In the genomic region with DNA sequence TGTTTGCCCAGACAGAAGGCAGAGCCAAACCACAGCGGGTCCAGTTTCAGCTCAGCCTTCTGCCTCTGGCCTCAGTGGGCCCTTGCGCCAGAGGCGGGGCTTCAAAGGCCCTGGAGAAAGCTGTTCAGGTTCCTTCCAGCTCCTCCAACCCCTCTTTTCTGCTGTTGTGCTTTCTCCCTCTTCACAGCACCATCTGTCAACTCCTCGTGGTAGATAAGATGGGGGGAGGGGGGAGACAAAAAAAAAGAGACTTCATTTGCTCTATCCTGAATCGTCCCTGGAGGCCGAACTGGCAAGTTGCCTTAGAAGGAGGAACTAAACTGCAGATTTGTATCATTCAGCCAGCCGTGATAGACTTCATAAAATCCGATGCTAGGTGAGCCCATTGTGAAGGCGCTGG, we compare ENCODE assay signal across 27 mouse cellular contexts. TPM values are rescaled to one million over a fixed set of nuclear protein-coding genes. Genes with fewer than 3 reads are reported as not detected.
A peak's percentile ranks its signal among the peaks of the same experiment; 100 is the strongest.
DNase-seq lines count a peak whose midpoint lies in the region; ATAC-seq and TF ChIP-seq lines count a peak whose summit lies in the region.
"Had no signal": no experiment of that assay in that cellular context is flagged by ENCODE, and none has a peak within 500 bp of the region (broad histone marks: within the 10 kb centered on the region; RNA-seq: fewer than 3 reads in every experiment).

No protein-coding gene starts in this region.

- peak; percentile 34; the same call in 1 of the 2 replicates for ATAC-seq in forebrain, embryonic 14.5 days
- no peak for ATAC-seq in forebrain, postnatal 0 days
- ATAC-seq in hindbrain, embryonic 16.5 days = peak; percentile 65; the same call in 1 of the 2 replicates
- ATAC-seq in midbrain, postnatal 0 days (ENCODE audit: low FRiP score) = 0 out of 2 replicates have a peak, but pooled peaks have one; percentile 27
- ATAC-seq in midbrain, embryonic 13.5 days = no peak
- peak; percentile 62 for ATAC-seq in hindbrain, postnatal 0 days
- ATAC-seq: intestine, embryonic 16.5 days had no signal

- H3K9me3 ChIP-seq in forebrain, embryonic 14.5 days (replicated peaks; ENCODE audit: control insufficient read depth, low read length) = no peaks in the 10 kb centered on the region
- no peaks in the 10 kb centered on the region for H3K9me3 ChIP-seq in forebrain, postnatal 0 days (ENCODE audit: low read length)
- no peaks in the 10 kb centered on the region for H3K9me3 ChIP-seq in hindbrain, embryonic 16.5 days (ENCODE audit: control insufficient read depth, low read length)
- no peaks in the 10 kb centered on the region for H3K9me3 ChIP-seq in hindbrain, embryonic 10.5 days
- 0 out of 2 replicates have a peak, but pooled peaks cover 3% of the 10 kb centered on the region for H3K9me3 ChIP-seq in midbrain, postnatal 0 days (ENCODE audit: low read length)
- H3K9me3 ChIP-seq in midbrain, embryonic 13.5 days = no peaks in the 10 kb centered on the region
- H3K9me3 ChIP-seq in hindbrain, postnatal 0 days (ENCODE audit: low read length) = no peaks in the 10 kb centered on the region
- H3K9me3 ChIP-seq: heart, embryonic 15.5 days; kidney, embryonic 15.5 days; limb, embryonic 12.5 days had no signal

- DNase-seq in forebrain, embryonic 14.5 days (ENCODE audit: low spot score) = peak; percentile 65
- DNase-seq in forebrain, postnatal 0 days = no peak
- no peak for DNase-seq in hindbrain, embryonic 10.5 days (ENCODE audit: low spot score)
- DNase-seq in midbrain, postnatal 0 days (ENCODE audit: low spot score) = peak; percentile 79
- DNase-seq in hindbrain, postnatal 0 days (ENCODE audit: low spot score) = peak; percentile 80
- no peak for DNase-seq in thymus, postnatal 36 days
- DNase-seq: cerebellum, adult 11 months; cerebellum, postnatal 25 days; gastrocnemius, postnatal 25 days; heart, adult 2 months; kidney, postnatal 4 days; layer of hippocampus, adult 9-11 months; lung, postnatal 14 days; right cerebral cortex, adult 18-20 months; thymus, postnatal 14 days had no signal

- 0 out of 2 replicates have a peak, but pooled peaks cover 4% of the 10 kb centered on the region for H3K4me1 ChIP-seq in forebrain, embryonic 14.5 days (ENCODE audit: control insufficient read depth, insufficient read depth, low read length)
- no peaks in the 10 kb centered on the region for H3K4me1 ChIP-seq in forebrain, postnatal 0 days (ENCODE audit: insufficient read depth)
- no peaks in the 10 kb centered on the region for H3K4me1 ChIP-seq in hindbrain, embryonic 16.5 days (ENCODE audit: control insufficient read depth, insufficient read depth, low read depth, low read length)
- peaks cover 11% of the 10 kb centered on the region; the same call in 1 of the 2 replicates for H3K4me1 ChIP-seq in hindbrain, embryonic 10.5 days (replicated peaks)
- H3K4me1 ChIP-seq in midbrain, postnatal 0 days (ENCODE audit: insufficient read depth, low read length) = no peaks in the 10 kb centered on the region
- peaks cover 3% of the 10 kb centered on the region; the same call in 1 of the 2 replicates for H3K4me1 ChIP-seq in midbrain, embryonic 13.5 days (replicated peaks)
- H3K4me1 ChIP-seq in hindbrain, postnatal 0 days (ENCODE audit: insufficient read depth, low read length) = no peaks in the 10 kb centered on the region
- H3K4me1 ChIP-seq: limb, embryonic 12.5 days had no signal

- H3K27me3 ChIP-seq in forebrain, embryonic 14.5 days (replicated peaks; ENCODE audit: control insufficient read depth, insufficient read depth, low read length) = no peaks in the 10 kb centered on the region
- no peaks in the 10 kb centered on the region for H3K27me3 ChIP-seq in forebrain, postnatal 0 days (ENCODE audit: insufficient read depth, low read length)
- H3K27me3 ChIP-seq in hindbrain, embryonic 16.5 days (replicated peaks; ENCODE audit: control insufficient read depth, insufficient read depth, low read length) = no peaks in the 10 kb centered on the region
- H3K27me3 ChIP-seq in hindbrain, embryonic 10.5 days (ENCODE audit: insufficient read depth, poor library complexity, severe bottlenecking) = no peaks in the 10 kb centered on the region
- no peaks in the 10 kb centered on the region for H3K27me3 ChIP-seq in midbrain, postnatal 0 days (ENCODE audit: insufficient read depth, low read length)
- no peaks in the 10 kb centered on the region for H3K27me3 ChIP-seq in midbrain, embryonic 13.5 days
- no peaks in the 10 kb centered on the region for H3K27me3 ChIP-seq in hindbrain, postnatal 0 days (ENCODE audit: insufficient read depth, low read length)
- H3K27me3 ChIP-seq: heart, embryonic 15.5 days; kidney, embryonic 15.5 days; limb, embryonic 12.5 days had no signal

- H3K4me3 ChIP-seq in forebrain, embryonic 14.5 days (ENCODE audit: low read depth, low read length) = no peak overlapping the region
- H3K4me3 ChIP-seq in forebrain, postnatal 0 days (ENCODE audit: low read depth, low read length) = no peak overlapping the region
- no peak overlapping the region for H3K4me3 ChIP-seq in hindbrain, embryonic 16.5 days (ENCODE audit: low read length)
- no peak overlapping the region for H3K4me3 ChIP-seq in hindbrain, embryonic 10.5 days
- H3K4me3 ChIP-seq in midbrain, postnatal 0 days (ENCODE audit: low read depth, low read length) = no peak overlapping the region
- no peak overlapping the region for H3K4me3 ChIP-seq in midbrain, embryonic 13.5 days (replicated peaks)
- H3K4me3 ChIP-seq in hindbrain, postnatal 0 days (ENCODE audit: low read length) = no peak overlapping the region
- H3K4me3 ChIP-seq: heart, adult 2 months; heart, embryonic 15.5 days; kidney, embryonic 15.5 days; left cerebral cortex, adult 2 months; limb, embryonic 12.5 days had no signal

- H3K9ac ChIP-seq in forebrain, embryonic 14.5 days (ENCODE audit: low read length) = no peak overlapping the region
- no peak overlapping the region for H3K9ac ChIP-seq in forebrain, postnatal 0 days
- no peak overlapping the region for H3K9ac ChIP-seq in hindbrain, embryonic 16.5 days (ENCODE audit: low read depth, low read length)
- H3K9ac ChIP-seq in midbrain, postnatal 0 days (replicated peaks; ENCODE audit: low read length, poor library complexity, severe bottlenecking) = no peak overlapping the region
- H3K9ac ChIP-seq in midbrain, embryonic 13.5 days (replicated peaks) = no peak overlapping the region
- no peak overlapping the region for H3K9ac ChIP-seq in hindbrain, postnatal 0 days (replicated peaks; ENCODE audit: low read length)
- H3K9ac ChIP-seq: heart, embryonic 15.5 days; kidney, embryonic 15.5 days; limb, embryonic 12.5 days; liver, embryonic 14.5 days had no signal

- H3K4me2 ChIP-seq in forebrain, embryonic 14.5 days (ENCODE audit: low read length) = no peak overlapping the region
- H3K4me2 ChIP-seq in forebrain, postnatal 0 days (ENCODE audit: low read depth) = no peak overlapping the region
- H3K4me2 ChIP-seq in hindbrain, embryonic 16.5 days (ENCODE audit: low read length) = no peak overlapping the region
- H3K4me2 ChIP-seq in midbrain, postnatal 0 days (ENCODE audit: low read depth, low read length, poor library complexity, severe bottlenecking) = no peak overlapping the region
- no peak overlapping the region for H3K4me2 ChIP-seq in midbrain, embryonic 13.5 days (replicated peaks)
- H3K4me2 ChIP-seq in hindbrain, postnatal 0 days (ENCODE audit: low read depth, low read length) = no peak overlapping the region
- H3K4me2 ChIP-seq: heart, embryonic 15.5 days; kidney, embryonic 15.5 days; limb, embryonic 12.5 days had no signal

- no peaks in the 10 kb centered on the region for H3K36me3 ChIP-seq in forebrain, embryonic 14.5 days (ENCODE audit: control insufficient read depth, insufficient read depth, low read length)
- H3K36me3 ChIP-seq in forebrain, postnatal 0 days (ENCODE audit: insufficient read depth) = no peaks in the 10 kb centered on the region
- H3K36me3 ChIP-seq in hindbrain, embryonic 16.5 days (ENCODE audit: control insufficient read depth, insufficient read depth, low read length) = no peaks in the 10 kb centered on the region
- H3K36me3 ChIP-seq in hindbrain, embryonic 10.5 days = no peaks in the 10 kb centered on the region
- no peaks in the 10 kb centered on the region for H3K36me3 ChIP-seq in midbrain, postnatal 0 days (ENCODE audit: insufficient read depth, low read length)
- no peaks in the 10 kb centered on the region for H3K36me3 ChIP-seq in midbrain, embryonic 13.5 days
- no peaks in the 10 kb centered on the region for H3K36me3 ChIP-seq in hindbrain, postnatal 0 days (ENCODE audit: insufficient read depth, low read length)
- H3K36me3 ChIP-seq: heart, embryonic 15.5 days; kidney, embryonic 15.5 days; limb, embryonic 12.5 days had no signal

- no peak overlapping the region for H3K27ac ChIP-seq in forebrain, embryonic 14.5 days (ENCODE audit: low read depth, low read length)
- no peak overlapping the region for H3K27ac ChIP-seq in forebrain, postnatal 0 days (ENCODE audit: low read depth, low read length)
- H3K27ac ChIP-seq in hindbrain, embryonic 16.5 days (ENCODE audit: low read depth, low read length) = no peak overlapping the region
- no peak overlapping the region for H3K27ac ChIP-seq in hindbrain, embryonic 10.5 days
- no peak overlapping the region for H3K27ac ChIP-seq in midbrain, postnatal 0 days (ENCODE audit: low read depth, low read length)
- H3K27ac ChIP-seq in midbrain, embryonic 13.5 days = no peak overlapping the region
- H3K27ac ChIP-seq in hindbrain, postnatal 0 days = no peak overlapping the region
- H3K27ac ChIP-seq: heart, adult 2 months; heart, embryonic 15.5 days; kidney, embryonic 15.5 days; left cerebral cortex, adult 2 months; limb, embryonic 12.5 days; liver, embryonic 14.5 days had no signal

- no peak for TF ChIP-seq CTCF in forebrain, postnatal 0 days (IDR thresholded peaks at IDR 0.05; ENCODE audit: low read depth)
- TF ChIP-seq CTCF in midbrain, postnatal 0 days (IDR thresholded peaks at IDR 0.05) = no peak
- no peak for TF ChIP-seq CTCF in hindbrain, postnatal 0 days (IDR thresholded peaks at IDR 0.05; ENCODE audit: low read depth)

- whole genome bisulfite sequencing in forebrain, embryonic 14.5 days = 65% methylated on average over 9 of the region's 9 CpGs
- WGBS in forebrain, postnatal 0 days = 59% methylated on average over 9 of the region's 9 CpGs
- 50% methylated on average over 9 of the region's 9 CpGs for WGBS in hindbrain, embryonic 16.5 days
- 62% methylated on average over 9 of the region's 9 CpGs for WGBS in hindbrain, embryonic 10.5 days
- WGBS in midbrain, postnatal 0 days = 61% methylated on average over 9 of the region's 9 CpGs
- WGBS in midbrain, embryonic 13.5 days = 66% methylated on average over 9 of the region's 9 CpGs
- WGBS in hindbrain, postnatal 0 days = 47% methylated on average over 9 of the region's 9 CpGs

RNA-seq across cellular contexts. Expression of gene Atp12a, which starts 27.8 kb away (rescaled TPM):
- polyA plus RNA-seq in forebrain, embryonic 14.5 days (2014; fragmentation: Nextera tagmentation; extraction: Ambion mirVana) = 0.14 and 0.26 TPM in 2 replicates
- total RNA-seq in forebrain, postnatal 0 days (2014; rRNA removed) = 0.08 and 0.86 TPM in 2 replicates
- polyA plus RNA-seq in forebrain, postnatal 0 days (2015; fragmentation: Nextera tagmentation; extraction: Ambion mirVana) = 0.05 and 0.38 TPM in 2 replicates
- polyA plus RNA-seq in hindbrain, embryonic 16.5 days (2015; fragmentation: Nextera tagmentation; extraction: Ambion mirVana) = 0.27 and 0.33 TPM in 2 replicates
- not detected in 2 replicates for polyA plus RNA-seq in hindbrain, embryonic 10.5 days (2016; fragmentation: Nextera tagmentation; extraction: Ambion mirVana)
- 0.22 and 0.47 TPM in 2 replicates for total RNA-seq in midbrain, postnatal 0 days (2014; rRNA removed)
- 0.15 and 0.38 TPM in 2 replicates for polyA plus RNA-seq in midbrain, postnatal 0 days (2015; fragmentation: Nextera tagmentation; extraction: Ambion mirVana)
- polyA plus RNA-seq in midbrain, embryonic 13.5 days (2015; fragmentation: Nextera tagmentation; extraction: Ambion mirVana) = 0.05 TPM in 1 of 2 replicates, not detected in the other
- total RNA-seq in hindbrain, postnatal 0 days (2014; rRNA removed) = 0.18 and 0.68 TPM in 2 replicates
- 0.26 and 0.48 TPM in 2 replicates for polyA plus RNA-seq in hindbrain, postnatal 0 days (2015; fragmentation: Nextera tagmentation; extraction: Ambion mirVana)
- total RNA-seq: gastrocnemius, postnatal 25 days; heart, adult 2 months; hematopoietic stem cell, adult 5-6 weeks; megakaryocyte-erythroid progenitor cell, adult 5-6 weeks; monocyte, adult 5-6 weeks had no signal
- polyA plus RNA-seq: heart, adult 2 months; limb, embryonic 12.5 days; liver, embryonic 14.5 days; neural tube, embryonic 11.5 days had no signal

Comparison
In these comparisons a context has a peak if more than half of its experiments do, and no peak if none do; other contexts are left out.
1. ATAC-seq: peak in forebrain, embryonic 14.5 days (single experiment), hindbrain, embryonic 16.5 days (single experiment), midbrain, postnatal 0 days (single experiment) and hindbrain, postnatal 0 days (single experiment); none in forebrain, postnatal 0 days (single experiment) and midbrain, embryonic 13.5 days (single experiment).
2. DNase-seq: peak in forebrain, embryonic 14.5 days (single experiment), midbrain, postnatal 0 days (single experiment) and hindbrain, postnatal 0 days (single experiment); none in forebrain, postnatal 0 days (single experiment), hindbrain, embryonic 10.5 days (single experiment) and thymus, postnatal 36 days (0 of 2).